Mouse (Mus musculus) bone marrow macrophage, adult 2 months (primary cell): ENCODE measurements around the gene Agbl4. TPM values are rescaled to one million over a fixed set of nuclear protein-coding genes. Genes with fewer than 3 reads are reported as not detected.
A peak's percentile ranks its signal among the peaks of the same experiment; 100 is the strongest.

Source experiments
- H3K27ac ChIP-seq: 2 replicates; pipeline ENCODE4 v1.5.1; 2012; ENCODE audit warnings: low read depth, low read length; ENCODE audit not compliant: insufficient read depth
- H3K4me1 ChIP-seq: 2 replicates; pipeline ENCODE4 v1.6.1; 2012; ENCODE audit warnings: low read length; ENCODE audit not compliant: control insufficient read depth, insufficient read depth
- H3K4me3 ChIP-seq: 2 replicates; pipeline ENCODE4 v1.5.1; 2012; ENCODE audit warnings: mild to moderate bottlenecking, low read length, moderate library complexity; ENCODE audit not compliant: insufficient read depth
- CTCF ChIP-seq: IDR thresholded peaks from 2 replicates; pipeline ENCODE4 v1.5.1; 2012; ENCODE audit warnings: low read depth, mild to moderate bottlenecking, low read length, moderate library complexity
- POLR2A ChIP-seq: IDR thresholded peaks from 2 replicates; pipeline ENCODE4 v1.6.1; 2012; ENCODE audit warnings: mild to moderate bottlenecking, low read depth, low read length, borderline replicate concordance
- polyA plus RNA-seq: library from polyadenylated mRNA; stranded (reverse); fragments of >200 nt; gene quantifications from 2 replicates; pipeline ENCODE4 v1.2.4, GENCODE M21; 2012; ENCODE audit not compliant: missing spikeins, insufficient read depth, insufficient read length

Gene Agbl4
- polyA plus RNA-seq, 1 experiment, result not detected

- Histone ChIP-seq H3K27ac (no peak overlapping the region), H3K4me3 (no peak overlapping the region), H3K4me1 (no peaks in the 10 kb centered on the region)
- TF ChIP-seq CTCF, result no peak
- no peak for TF ChIP-seq POLR2A
Observed at GRCm38 (mm10) chr4:111473014-111473413, 1075.6 kb downstream of the Agbl4 start.

GRCm38 (mm10) chr4:111475374-111475971 is 1078.0 kb downstream of the Agbl4 start:
- no peaks in the 10 kb centered on the region for H3K4me1 ChIP-seq
- no peak overlapping the region for H3K4me3 ChIP-seq
- no peak for TF ChIP-seq POLR2A
- no peak for TF ChIP-seq CTCF
- H3K27ac ChIP-seq, result no peak overlapping the region

- Histone ChIP-seq H3K27ac (no peak overlapping the region), H3K4me3 (no peak overlapping the region), H3K4me1 (no peaks in the 10 kb centered on the region)
- no peak for TF ChIP-seq CTCF
- TF ChIP-seq POLR2A, result no peak
Observed at GRCm38 (mm10) chr4:111477507-111477906, 1080.0 kb downstream of the Agbl4 start.

GRCm38 (mm10) chr4:111483499-111483898 is 1086.0 kb downstream of the Agbl4 start:
- Histone ChIP-seq H3K27ac (no peak overlapping the region), H3K4me3 (no peak overlapping the region), H3K4me1 (no peaks in the 10 kb centered on the region)
- no peak for TF ChIP-seq CTCF
- TF ChIP-seq POLR2A, result no peak

- TF ChIP-seq POLR2A (no peak), CTCF (no peak)
- H3K27ac ChIP-seq, result no peak overlapping the region
- H3K4me1 ChIP-seq, result no peaks in the 10 kb centered on the region
- no peak overlapping the region for H3K4me3 ChIP-seq
Observed at GRCm38 (mm10) chr4:111485189-111485588, 1087.7 kb downstream of the Agbl4 start.

- no peak overlapping the region for H3K27ac ChIP-seq
- TF ChIP-seq CTCF (no peak), POLR2A (no peak)
Observed at GRCm38 (mm10) chr4:111486187-111486586, 1088.7 kb downstream of the Agbl4 start.

DNA sequence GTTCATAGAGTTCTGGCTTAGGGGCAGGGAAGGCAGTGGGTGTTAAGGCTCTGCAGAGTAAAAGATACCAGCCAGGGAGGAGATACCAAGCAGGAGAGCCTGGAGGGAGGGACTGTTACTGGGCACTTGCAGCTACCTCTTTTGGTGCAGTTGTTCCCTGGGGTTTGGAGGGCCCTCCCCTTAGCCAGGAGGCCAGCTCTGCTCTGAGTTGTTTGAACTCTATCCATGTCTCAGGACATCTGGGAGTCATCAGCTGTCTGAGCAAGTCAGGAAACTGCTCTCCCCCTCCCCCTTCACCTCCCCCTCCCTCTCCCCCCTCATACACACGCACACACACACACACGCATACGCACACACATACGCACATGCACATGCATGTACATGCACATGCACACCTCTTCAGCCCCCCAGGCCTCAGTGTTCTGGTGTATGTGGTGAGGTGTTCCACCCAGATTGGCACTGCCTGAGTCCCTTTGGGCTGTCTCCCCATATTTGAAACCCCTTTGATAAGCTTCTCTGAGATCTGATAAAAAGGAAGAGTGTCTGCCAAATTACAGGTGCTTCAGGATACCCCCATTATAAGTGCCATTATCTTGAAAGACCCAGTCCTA is 1089.9 kb downstream of the Agbl4 start:
- Histone ChIP-seq H3K4me1 (no peaks in the 10 kb centered on the region), H3K4me3 (no peak overlapping the region), H3K27ac (no peak overlapping the region)
- TF ChIP-seq CTCF (no peak), POLR2A (no peak)

More at GRCm38 (mm10) chr4:111486187-111486586, 1088.7 kb downstream of the Agbl4 start:
- Histone ChIP-seq H3K4me3 (no peak overlapping the region), H3K4me1 (no peaks in the 10 kb centered on the region)

- Histone ChIP-seq H3K4me1 (no peaks in the 10 kb centered on the region), H3K27ac (no peak overlapping the region), H3K4me3 (no peak overlapping the region)
- TF ChIP-seq POLR2A (no peak), CTCF (no peak)
Observed at GRCm38 (mm10) chr4:111493750-111494404, 1096.4 kb downstream of the Agbl4 start.

GRCm38 (mm10) chr4:111495949-111496348 is 1098.5 kb downstream of the Agbl4 start:
- no peaks in the 10 kb centered on the region for H3K4me1 ChIP-seq
- no peak for TF ChIP-seq POLR2A
- peak; percentile 46; the same call in 1 of the 2 replicates for TF ChIP-seq CTCF
- H3K27ac ChIP-seq, result no peak overlapping the region
- H3K4me3 ChIP-seq, result no peak overlapping the region

DNA sequence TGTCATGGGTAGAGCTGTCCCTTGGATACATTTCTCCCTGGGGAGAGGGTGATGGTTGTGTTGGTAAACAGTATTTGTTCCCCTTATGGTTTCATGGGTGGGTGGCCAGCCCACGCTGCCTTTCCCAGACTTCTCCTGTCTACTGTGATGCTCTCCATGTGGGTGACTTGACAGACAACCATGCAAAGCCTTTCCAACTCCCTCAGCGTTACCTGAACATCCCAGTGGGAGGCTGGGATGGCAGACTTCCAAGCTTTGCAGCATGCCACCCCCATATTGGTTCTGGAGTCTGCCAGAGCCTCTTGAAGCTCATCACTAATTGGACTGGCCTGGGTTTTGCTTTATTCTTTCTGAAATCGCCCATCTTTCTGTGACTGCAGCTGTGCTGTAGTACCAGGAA is 1101.3 kb downstream of the Agbl4 start:
- Histone ChIP-seq H3K4me1 (no peaks in the 10 kb centered on the region), H3K4me3 (no peak overlapping the region), H3K27ac (no peak overlapping the region)
- no peak for TF ChIP-seq CTCF
- TF ChIP-seq POLR2A, result no peak

GRCm38 (mm10) chr4:111501441-111501840 is 1104.0 kb downstream of the Agbl4 start:
- Histone ChIP-seq H3K4me3 (no peak overlapping the region), H3K4me1 (no peaks in the 10 kb centered on the region), H3K27ac (no peak overlapping the region)
- TF ChIP-seq CTCF, result no peak
- no peak for TF ChIP-seq POLR2A
